Mouse (Mus musculus) MEL (cell line): Measurements from ENCODE around the gene Ankdd1b. TPM values are rescaled to one million over a fixed set of nuclear protein-coding genes. Genes with fewer than 3 reads are reported as not detected.

Experiments
- DNase-seq: peaks from one replicate; pipeline ENCODE4 v3.0.0; 2011; ENCODE audit warnings: low read depth, low spot score
- H3K27ac ChIP-seq: 2 replicates; pipeline ENCODE4 v1.5.1; 2012; ENCODE audit warnings: low read depth, mild to moderate bottlenecking, control low read depth, low read length, moderate library complexity; ENCODE audit not compliant: control insufficient read depth
- H3K27me3 ChIP-seq, 2 experiments: fragments of 150-350 bp in 1 of 2; sonication (generic) in 1 of 2; 2 replicates each; pipeline ENCODE4 v1.6.1; 2012; ENCODE audit warnings: low read length in 2 of 2, mild to moderate bottlenecking in 2 of 2, improper control_type of control experiment in 1 of 2, moderate library complexity in 1 of 2; ENCODE audit not compliant: insufficient read depth in 2 of 2, control insufficient read depth in 1 of 2
- H3K36me3 ChIP-seq, 2 experiments: 2 replicates each; pipeline ENCODE4 v1.6.1; 2012 to 2014; ENCODE audit warnings: low read length in 2 of 2, improper control_type of control experiment in 1 of 2, inconsistent platforms in 1 of 2, mild to moderate bottlenecking in 1 of 2; ENCODE audit not compliant: insufficient read depth in 2 of 2, control insufficient read depth in 1 of 2
- H3K4me1 ChIP-seq, 2 experiments: fragments of 150-350 bp in 1 of 2; sonication (generic) in 1 of 2; 2 replicates each; pipeline ENCODE4 v1.6.1; 2012; ENCODE audit warnings: low read length in 2 of 2, improper control_type of control experiment in 1 of 2, mild to moderate bottlenecking in 1 of 2; ENCODE audit not compliant: insufficient read depth in 2 of 2, control insufficient read depth in 1 of 2
- H3K4me3 ChIP-seq, 2 experiments: fragments of 150-350 bp in 1 of 2; sonication (generic) in 1 of 2; 2 replicates each; pipeline ENCODE4 v1.5.1; 2012; ENCODE audit warnings: low read depth in 2 of 2, low read length in 2 of 2, mild to moderate bottlenecking in 2 of 2, moderate library complexity in 2 of 2, control low read depth in 1 of 2, improper control_type of control experiment in 1 of 2; ENCODE audit not compliant: control insufficient read depth in 1 of 2, insufficient read depth in 1 of 2
- H3K79me2 ChIP-seq: 2 replicates; pipeline ENCODE4 v1.6.1; 2012; ENCODE audit warnings: mild to moderate bottlenecking, low read length, moderate library complexity; ENCODE audit not compliant: control insufficient read depth, poor library complexity, insufficient read depth
- H3K9ac ChIP-seq: 2 replicates; pipeline ENCODE4 v1.6.1; 2012; ENCODE audit warnings: low read depth, mild to moderate bottlenecking, control low read depth, low read length, moderate library complexity; ENCODE audit not compliant: control insufficient read depth, poor library complexity, severe bottlenecking
- H3K9me3 ChIP-seq: fragments of 150-350 bp; sonication (generic); replicated peaks from 2 replicates; pipeline ENCODE4 v1.6.1; 2012; ENCODE audit warnings: mild to moderate bottlenecking, low read length, improper control_type of control experiment, moderate library complexity; ENCODE audit not compliant: insufficient read depth
- BHLHE40 ChIP-seq: IDR thresholded peaks from 2 replicates; pipeline ENCODE4 v1.6.1; 2012; ENCODE audit warnings: low read depth, mild to moderate bottlenecking, inconsistent platforms, low read length, improper control_type of control experiment, borderline replicate concordance
- CHD2 ChIP-seq: IDR thresholded peaks from 2 replicates; pipeline ENCODE4 v1.6.1; 2011; ENCODE audit warnings: low read length, improper control_type of control experiment
- CTCF ChIP-seq, 3 experiments: IDR thresholded peaks in 2 of 3; conservative IDR thresholded peaks in 1 of 3; 2 replicates each; pipeline ENCODE4 v1.5.1; 2011 to 2012; ENCODE audit warnings: low read length in 3 of 3, low read depth in 2 of 3, mild to moderate bottlenecking in 2 of 3, improper control_type of control experiment in 1 of 3, inconsistent platforms in 1 of 3, mixed read lengths in 1 of 3, moderate library complexity in 1 of 3; ENCODE audit not compliant: control insufficient read depth in 1 of 3, insufficient read depth in 1 of 3, poor library complexity in 1 of 3, severe bottlenecking in 1 of 3
- E2F4 ChIP-seq: IDR thresholded peaks from 2 replicates; pipeline ENCODE4 v1.6.1; 2011; ENCODE audit warnings: low read depth, low read length, improper control_type of control experiment, borderline replicate concordance
- ELF1 ChIP-seq: IDR thresholded peaks from 2 replicates; pipeline ENCODE4 v1.6.1; 2014; ENCODE audit warnings: low read depth, mild to moderate bottlenecking, inconsistent platforms, low read length, improper control_type of control experiment, moderate library complexity
- EP300 ChIP-seq, 2 experiments: IDR thresholded peaks; 2 replicates each; pipeline ENCODE4 v1.6.1; 2011; ENCODE audit warnings: improper control_type of control experiment in 2 of 2, low read length in 2 of 2, low read depth in 1 of 2, mild to moderate bottlenecking in 1 of 2
- GABPA ChIP-seq: IDR thresholded peaks from 2 replicates; pipeline ENCODE4 v1.6.1; 2012; ENCODE audit warnings: low read depth, mild to moderate bottlenecking, inconsistent platforms, low read length, improper control_type of control experiment, moderate library complexity
- GATA1 ChIP-seq: IDR thresholded peaks from 2 replicates; pipeline ENCODE4 v1.6.1; 2011; ENCODE audit warnings: low read depth, low read length, improper control_type of control experiment
- HCFC1 ChIP-seq: IDR thresholded peaks from 2 replicates; pipeline ENCODE4 v1.6.1; 2012; ENCODE audit warnings: low read depth, mild to moderate bottlenecking, inconsistent platforms, low read length, improper control_type of control experiment, moderate library complexity
- JUND ChIP-seq: IDR thresholded peaks from 2 replicates; pipeline ENCODE4 v1.6.1; 2011; ENCODE audit warnings: low read depth, mild to moderate bottlenecking, improper control_type of control experiment, low read length
- KAT2A ChIP-seq: conservative IDR thresholded peaks from 2 replicates; pipeline ENCODE4 v1.6.1; 2012; ENCODE audit warnings: low read depth, low read length, improper control_type of control experiment, inconsistent platforms
- MAX ChIP-seq: IDR thresholded peaks from 2 replicates; pipeline ENCODE4 v1.6.1; 2011; ENCODE audit warnings: low read length, improper control_type of control experiment
- MXI1 ChIP-seq: IDR thresholded peaks from 2 replicates; pipeline ENCODE4 v1.6.1; 2011; ENCODE audit warnings: mild to moderate bottlenecking, low read depth, low read length, improper control_type of control experiment
- MYB ChIP-seq: IDR thresholded peaks from 2 replicates; pipeline ENCODE4 v1.6.1; 2011; ENCODE audit warnings: mild to moderate bottlenecking, low read depth, low read length, improper control_type of control experiment
- NELFE ChIP-seq: IDR thresholded peaks from 2 replicates; pipeline ENCODE4 v1.6.1; 2011; ENCODE audit warnings: low read depth, low read length, improper control_type of control experiment
- POLR2A ChIP-seq, 2 experiments: IDR thresholded peaks; 2 replicates each; pipeline ENCODE4 v1.6.1; 2011 to 2012; ENCODE audit warnings: low read length in 2 of 2, mild to moderate bottlenecking in 2 of 2, control low read depth in 1 of 2, improper control_type of control experiment in 1 of 2, low read depth in 1 of 2, moderate library complexity in 1 of 2; ENCODE audit not compliant: control insufficient read depth in 1 of 2, insufficient read depth in 1 of 2, poor library complexity in 1 of 2
- POLR2AphosphoS2 ChIP-seq: IDR thresholded peaks from 2 replicates; pipeline ENCODE4 v1.6.1; 2011; ENCODE audit warnings: low read length, improper control_type of control experiment
- POLR2AphosphoS5 ChIP-seq: IDR thresholded peaks from 2 replicates; pipeline ENCODE4 v1.6.1; 2012; ENCODE audit warnings: low read depth, borderline replicate concordance, mild to moderate bottlenecking, inconsistent platforms, low read length, moderate library complexity, mixed read lengths
- RAD21 ChIP-seq: IDR thresholded peaks from 2 replicates; pipeline ENCODE4 v1.6.1; 2011; ENCODE audit warnings: mild to moderate bottlenecking, low read depth, low read length, improper control_type of control experiment
- SIN3A ChIP-seq: IDR thresholded peaks from 2 replicates; pipeline ENCODE4 v1.6.1; 2012; ENCODE audit warnings: low read length, improper control_type of control experiment, inconsistent platforms
- SMC3 ChIP-seq: IDR thresholded peaks from 2 replicates; pipeline ENCODE4 v1.6.1; 2011; ENCODE audit warnings: low read depth, low read length, improper control_type of control experiment
- TAL1 ChIP-seq: IDR thresholded peaks from 2 replicates; pipeline ENCODE4 v1.6.1; 2012; ENCODE audit warnings: mild to moderate bottlenecking, inconsistent platforms, low read length, moderate library complexity, mixed read lengths
- TCF12 ChIP-seq: IDR thresholded peaks from 2 replicates; pipeline ENCODE4 v1.6.1; 2014; ENCODE audit warnings: low read depth, mild to moderate bottlenecking, inconsistent platforms, low read length, improper control_type of control experiment, moderate library complexity
- UBTF ChIP-seq: IDR thresholded peaks from 2 replicates; pipeline ENCODE4 v1.6.1; 2012; ENCODE audit warnings: low read depth, mild to moderate bottlenecking, inconsistent platforms, low read length, improper control_type of control experiment, moderate library complexity, borderline replicate concordance; ENCODE audit not compliant: insufficient read depth
- USF1 ChIP-seq: IDR thresholded peaks from 2 replicates; pipeline ENCODE4 v1.6.1; 2014; ENCODE audit warnings: low read depth, mild to moderate bottlenecking, inconsistent platforms, low read length, improper control_type of control experiment, moderate library complexity
- ZC3H11A ChIP-seq: IDR thresholded peaks from 2 replicates; pipeline ENCODE4 v1.6.1; 2012; ENCODE audit warnings: low read depth, mild to moderate bottlenecking, inconsistent platforms, low read length, improper control_type of control experiment
- ZMIZ1 ChIP-seq: IDR thresholded peaks from 2 replicates; pipeline ENCODE4 v1.6.1; 2012; ENCODE audit warnings: low read depth, mild to moderate bottlenecking, inconsistent platforms, low read length, improper control_type of control experiment, moderate library complexity
- polyA plus RNA-seq, 2 experiments: library from polyadenylated mRNA; stranded (reverse) in 1 of 2; unstranded in 1 of 2; fragments of >175 nt in 1 of 2; fragments of >200 nt in 1 of 2; gene quantifications; 2 replicates each; pipeline versions ENCODE4 v1.2.1 to v1.2.4; 2012; ENCODE audit warnings: low replicate concordance in 2 of 2, low read depth in 1 of 2; ENCODE audit not compliant: insufficient read length in 2 of 2, insufficient read depth in 1 of 2, missing spikeins in 1 of 2
- total RNA-seq: library from RNA; depleted of rRNA; stranded (reverse); fragments of 300-350 nt; gene quantifications from 2 replicates; pipeline ENCODE4 v1.2.3, GENCODE M21; 2012

The Ankdd1b gene
- total and polyA plus RNA-seq, 3 experiments: 0.12 TPM; not detected in 2

GRCm38 (mm10) chr13:96458606-96459005, 12.4 kb downstream of the Ankdd1b start:
- Histone ChIP-seq H3K4me3 (peak overlapping the region in 1 of 2 experiments; percentile 16; a peak in 1 of 4 replicates), H3K4me1 (peaks cover 7 to 26% of the 10 kb centered on the region in 2 experiments), H3K27ac (no peak overlapping the region), H3K27me3 (no peaks in the 10 kb centered on the region; a peak in 1 of 4 replicates), H3K9me3 (no peaks in the 10 kb centered on the region), H3K36me3 (peaks cover 0 to 19% of the 10 kb centered on the region in 2 experiments; a peak in 2 of 4 replicates), H3K79me2 (no peaks in the 10 kb centered on the region), H3K9ac (no peak overlapping the region)
- peak; percentile 21 for DNase-seq
- TF ChIP-seq TCF12: peak; percentile 23; the same call in 1 of the 2 replicates
- TF ChIP-seq GATA1: peak; percentile 66
- TF ChIP-seq NELFE: no peak
- TF ChIP-seq RAD21: no peak
- no peak for TF ChIP-seq ELF1
- no peak for TF ChIP-seq MAX
- peak; percentile 31 to 59; a peak in 3 of 4 replicates for TF ChIP-seq EP300 (IDR thresholded peaks at IDR 0.05; ENCODE audit: low read depth in 1 of 2, low read length in 2 of 2)

GRCm38 (mm10) chr13:96458018-96458417, 13.0 kb downstream of the Ankdd1b start:
- no peak for TF ChIP-seq CHD2
- TF ChIP-seq TCF12: no peak
- TF ChIP-seq EP300 (IDR thresholded peaks at IDR 0.05; ENCODE audit: low read depth in 1 of 2, low read length in 2 of 2): peak in 1 of 2 experiments; percentile 14; a peak in 1 of 4 replicates
- no peak for TF ChIP-seq POLR2AphosphoS5
- TF ChIP-seq HCFC1: no peak
- no peak for TF ChIP-seq KAT2A
- TF ChIP-seq POLR2AphosphoS2: no peak
- TF ChIP-seq POLR2A (IDR thresholded peaks at IDR 0.05; ENCODE audit: control insufficient read depth in 1 of 2, insufficient read depth in 1 of 2, low read depth in 1 of 2, low read length in 2 of 2, poor library complexity in 1 of 2): no peak
- TF ChIP-seq TAL1: no peak
- 0 out of 2 replicates have a peak, but pooled peaks have one; percentile 28 for TF ChIP-seq SIN3A
- no peak for TF ChIP-seq SMC3
- TF ChIP-seq ZMIZ1: no peak
- no peak for TF ChIP-seq MXI1
- TF ChIP-seq GABPA: no peak
- TF ChIP-seq MYB: no peak
- TF ChIP-seq BHLHE40: no peak
- no peak for TF ChIP-seq E2F4
- no peak for TF ChIP-seq NELFE
- TF ChIP-seq ZC3H11A: no peak
- no peak for TF ChIP-seq UBTF
- TF ChIP-seq CTCF (IDR thresholded peaks at IDR 0.05 in 2 of 3, conservative IDR thresholded peaks at IDR 0.05 in 1 of 3; ENCODE audit: control insufficient read depth in 1 of 3, insufficient read depth in 1 of 3, low read depth in 2 of 3, low read length in 3 of 3, poor library complexity in 1 of 3, severe bottlenecking in 1 of 3): no peak
- TF ChIP-seq JUND: no peak
- no peak for TF ChIP-seq USF1
- peak; percentile 35; the same call in 1 of the 2 replicates for TF ChIP-seq GATA1
- H3K27me3 ChIP-seq: no peaks in the 10 kb centered on the region; a peak in 1 of 4 replicates
- H3K4me1 ChIP-seq: peaks cover 7 to 26% of the 10 kb centered on the region in 2 experiments
- H3K79me2 ChIP-seq: no peaks in the 10 kb centered on the region
- peaks cover 0 to 19% of the 10 kb centered on the region in 2 experiments; a peak in 2 of 4 replicates for H3K36me3 ChIP-seq
- peak; percentile 39 for DNase-seq
- H3K27ac ChIP-seq: peak overlapping the region; percentile 23; the same call in 1 of the 2 replicates
- no peaks in the 10 kb centered on the region for H3K9me3 ChIP-seq
- H3K4me3 ChIP-seq: peak overlapping the region; percentile 20 to 37
- H3K9ac ChIP-seq: no peak overlapping the region
